Mouse (Mus musculus): ENCODE data around the gene Gng2.
"Not testable (repeated sequence)": the region's sequence is repeated elsewhere in the genome, so short reads cannot be mapped to it uniquely, and the experiment has no call there.

The Gng2 gene

GRCm38 (mm10) chr14:19884431-19884830 lies 93.0 kb downstream of the Gng2 start:
- DNase-seq (ENCODE audit: low read depth, low spot score); H3K36me3 ChIP-seq (ENCODE audit: control insufficient read depth, insufficient read depth, low read length, poor library complexity, severe bottlenecking): not testable (repeated sequence)

GRCm38 (mm10) chr14:19874201-19874807 lies 103.1 kb downstream of the Gng2 start:
- DNase-seq (ENCODE audit: low read depth, low spot score): no peak
- Histone ChIP-seq H3K27me3 (ENCODE audit: control insufficient read depth, insufficient read depth, low read length, poor library complexity, severe bottlenecking) (no peaks in the 10 kb centered on the region), H3K36me3 (ENCODE audit: control insufficient read depth, insufficient read depth, low read length, poor library complexity, severe bottlenecking) (peaks cover 7% of the 10 kb centered on the region; the same call in 1 of the 2 replicates)

More at GRCm38 (mm10) chr14:19884431-19884830, 93.0 kb downstream of the Gng2 start:
- not testable (repeated sequence) for H3K27me3 ChIP-seq (ENCODE audit: control insufficient read depth, insufficient read depth, low read length, poor library complexity, severe bottlenecking)

- DNase-seq (ENCODE audit: low read depth, low spot score): no peak
- no peaks in the 10 kb centered on the region for H3K36me3 ChIP-seq (ENCODE audit: control insufficient read depth, insufficient read depth, low read length, poor library complexity, severe bottlenecking)
- no peaks in the 10 kb centered on the region for H3K27me3 ChIP-seq (ENCODE audit: control insufficient read depth, insufficient read depth, low read length, poor library complexity, severe bottlenecking)
Observed at GRCm38 (mm10) chr14:19867286-19867935, 110.0 kb downstream of the Gng2 start.

GRCm38 (mm10) chr14:19865121-19865520 lies 112.3 kb downstream of the Gng2 start:
- DNase-seq (ENCODE audit: low read depth, low spot score): not testable (repeated sequence)

GRCm38 (mm10) chr14:19861311-19862080 lies 115.9 kb downstream of the Gng2 start:
- H3K36me3 ChIP-seq (ENCODE audit: control insufficient read depth, insufficient read depth, low read length, poor library complexity, severe bottlenecking): no peaks in the 10 kb centered on the region
- no peak for DNase-seq (ENCODE audit: low read depth, low spot score)
- H3K27me3 ChIP-seq (ENCODE audit: control insufficient read depth, insufficient read depth, low read length, poor library complexity, severe bottlenecking): no peaks in the 10 kb centered on the region

More at GRCm38 (mm10) chr14:19865121-19865520, 112.3 kb downstream of the Gng2 start:
- not testable (repeated sequence) for H3K36me3 ChIP-seq (ENCODE audit: control insufficient read depth, insufficient read depth, low read length, poor library complexity, severe bottlenecking); H3K27me3 ChIP-seq (ENCODE audit: control insufficient read depth, insufficient read depth, low read length, poor library complexity, severe bottlenecking)

- H3K36me3 ChIP-seq (ENCODE audit: control insufficient read depth, insufficient read depth, low read length, poor library complexity, severe bottlenecking): no peaks in the 10 kb centered on the region
- H3K27me3 ChIP-seq (ENCODE audit: control insufficient read depth, insufficient read depth, low read length, poor library complexity, severe bottlenecking): no peaks in the 10 kb centered on the region
- no peak for DNase-seq (ENCODE audit: low read depth, low spot score)
Observed at GRCm38 (mm10) chr14:19860281-19860680, 117.1 kb downstream of the Gng2 start.

- Histone ChIP-seq H3K36me3 (ENCODE audit: control insufficient read depth, insufficient read depth, low read length, poor library complexity, severe bottlenecking) (no peaks in the 10 kb centered on the region), H3K27me3 (ENCODE audit: control insufficient read depth, insufficient read depth, low read length, poor library complexity, severe bottlenecking) (no peaks in the 10 kb centered on the region)
- DNase-seq (ENCODE audit: low read depth, low spot score): peak; percentile 14
Observed at GRCm38 (mm10) chr14:19858808-19859776, 118.3 kb downstream of the Gng2 start.

GRCm38 (mm10) chr14:19858279-19858678 lies 119.1 kb downstream of the Gng2 start:
- no peak for DNase-seq (ENCODE audit: low read depth, low spot score)
- no peaks in the 10 kb centered on the region for H3K36me3 ChIP-seq (ENCODE audit: control insufficient read depth, insufficient read depth, low read length, poor library complexity, severe bottlenecking)
- no peaks in the 10 kb centered on the region for H3K27me3 ChIP-seq (ENCODE audit: control insufficient read depth, insufficient read depth, low read length, poor library complexity, severe bottlenecking)

- Histone ChIP-seq H3K36me3 (ENCODE audit: control insufficient read depth, insufficient read depth, low read length, poor library complexity, severe bottlenecking) (no peaks in the 10 kb centered on the region), H3K27me3 (ENCODE audit: control insufficient read depth, insufficient read depth, low read length, poor library complexity, severe bottlenecking) (no peaks in the 10 kb centered on the region)
- no peak for DNase-seq (ENCODE audit: low read depth, low spot score)
Observed at GRCm38 (mm10) chr14:19853471-19853870, 124.0 kb downstream of the Gng2 start.

GRCm38 (mm10) chr14:19839600-19840332 lies 137.7 kb downstream of the Gng2 start:
- Histone ChIP-seq H3K36me3 (ENCODE audit: control insufficient read depth, insufficient read depth, low read length, poor library complexity, severe bottlenecking) (no peaks in the 10 kb centered on the region), H3K27me3 (ENCODE audit: control insufficient read depth, insufficient read depth, low read length, poor library complexity, severe bottlenecking) (no peaks in the 10 kb centered on the region)
- peak; percentile 80 for DNase-seq (ENCODE audit: low read depth, low spot score)

GRCm38 (mm10) chr14:19836289-19836688 lies 141.1 kb downstream of the Gng2 start:
- no peak for DNase-seq (ENCODE audit: low read depth, low spot score)
- H3K27me3 ChIP-seq (ENCODE audit: control insufficient read depth, insufficient read depth, low read length, poor library complexity, severe bottlenecking): no peaks in the 10 kb centered on the region
- no peaks in the 10 kb centered on the region for H3K36me3 ChIP-seq (ENCODE audit: control insufficient read depth, insufficient read depth, low read length, poor library complexity, severe bottlenecking)

GRCm38 (mm10) chr14:19825481-19825880 lies 151.9 kb downstream of the Gng2 start:
- no peak for DNase-seq (ENCODE audit: low read depth, low spot score)
- Histone ChIP-seq H3K27me3 (ENCODE audit: control insufficient read depth, insufficient read depth, low read length, poor library complexity, severe bottlenecking) (no peaks in the 10 kb centered on the region; the same call in 1 of the 2 replicates), H3K36me3 (ENCODE audit: control insufficient read depth, insufficient read depth, low read length, poor library complexity, severe bottlenecking) (peaks cover 3% of the 10 kb centered on the region)

GRCm38 (mm10) chr14:19823321-19824142 lies 153.9 kb downstream of the Gng2 start, which contains the start of gene Rtraf:
Rtraf (minus strand) TSS chr14:19823824.
- peaks cover 7% of the 10 kb centered on the region for H3K36me3 ChIP-seq (ENCODE audit: control insufficient read depth, insufficient read depth, low read length, poor library complexity, severe bottlenecking)
- H3K27me3 ChIP-seq (ENCODE audit: control insufficient read depth, insufficient read depth, low read length, poor library complexity, severe bottlenecking): no peaks in the 10 kb centered on the region; the same call in 1 of the 2 replicates
- peak; percentile 97 for DNase-seq (ENCODE audit: low read depth, low spot score)

Measured in splenic B cell, adult 2 months (primary cell).